Mouse (Mus musculus): Measurements from ENCODE around the gene Arid1b.

DNA sequence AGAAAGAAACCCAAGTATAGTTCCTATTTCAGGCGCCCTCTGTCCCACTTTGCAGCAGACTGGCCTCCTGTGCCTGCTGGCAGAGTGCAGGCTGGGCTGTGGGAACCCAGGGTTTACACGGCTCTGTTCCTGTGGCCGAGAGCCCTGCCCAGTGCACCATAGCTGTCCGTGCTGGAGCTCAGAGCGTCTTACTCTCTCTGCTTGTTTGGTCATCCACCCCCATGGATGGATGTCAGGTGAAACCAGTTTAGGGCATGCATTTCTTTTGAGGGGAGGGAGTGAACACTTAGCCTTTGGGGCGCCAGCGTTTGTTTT lies 301.8 kb downstream of the Arid1b start:
- TF ChIP-seq MAFK (IDR thresholded peaks at IDR 0.05; ENCODE audit: insufficient read depth, low read depth, low read length): no peak
- TF ChIP-seq ZNF384 (IDR thresholded peaks at IDR 0.05; ENCODE audit: low read depth, low read length): no peak
- no peak for TF ChIP-seq ZC3H11A (IDR thresholded peaks at IDR 0.05; ENCODE audit: borderline replicate concordance, low read depth, low read length)
- TF ChIP-seq HCFC1 (IDR thresholded peaks at IDR 0.05; ENCODE audit: borderline replicate concordance, insufficient read depth, low read length): no peak
- no peak for TF ChIP-seq CHD2 (IDR thresholded peaks at IDR 0.05; ENCODE audit: low read depth, low read length)

All from ES-E14 (cell line).